Mouse (Mus musculus) forebrain, embryonic 12.5 days (tissue): ENCODE measurements around the gene Nr1d2. TPM values are rescaled to one million over a fixed set of nuclear protein-coding genes. Genes with fewer than 3 reads are reported as not detected.
"Not testable (repeated sequence)": the region's sequence is repeated elsewhere in the genome, so short reads cannot be mapped to it uniquely, and the experiment has no call there.

Experiments
- ATAC-seq: fragments of 200-750 bp; cut with Nextera tagmentation; 2 replicates; pipeline ENCODE4 v1.8.0; 2017; ENCODE audit warnings: moderate TSS enrichment; ENCODE audit not compliant: low FRiP score
- H3K27ac ChIP-seq: fragments of 300-500 bp; sonication (generic); 2 replicates; pipeline ENCODE4 v1.5.1; 2016; ENCODE audit warnings: mild to moderate bottlenecking
- H3K27me3 ChIP-seq: fragments of 300-500 bp; sonication (generic); 2 replicates; pipeline ENCODE4 v1.6.1; 2016; ENCODE audit warnings: mild to moderate bottlenecking
- H3K36me3 ChIP-seq: fragments of 300-500 bp; sonication (generic); replicated peaks from 2 replicates; pipeline ENCODE4 v1.6.1; 2016; ENCODE audit warnings: mild to moderate bottlenecking
- H3K4me1 ChIP-seq: fragments of 300-500 bp; sonication (generic); 2 replicates; pipeline ENCODE4 v1.6.1; 2016
- H3K4me2 ChIP-seq: fragments of 300-500 bp; sonication (generic); 2 replicates; pipeline ENCODE4 v1.6.1; 2016; ENCODE audit warnings: mild to moderate bottlenecking, moderate library complexity
- H3K4me3 ChIP-seq: fragments of 300-500 bp; sonication (generic); replicated peaks from 2 replicates; pipeline ENCODE4 v1.5.1; 2016; ENCODE audit warnings: mild to moderate bottlenecking
- H3K9ac ChIP-seq: fragments of 300-500 bp; sonication (generic); 2 replicates; pipeline ENCODE4 v1.6.1; 2016; ENCODE audit warnings: mild to moderate bottlenecking
- H3K9me3 ChIP-seq: fragments of 300-500 bp; sonication (generic); 2 replicates; pipeline ENCODE4 v1.6.1; 2016
- WGBS: fragments of 180-500 bp; shearing (Covaris S2); methylation state at CpG from one replicate; pipeline ENCODE4 v1.1.7; 2016; 5-methylcytosine and 5-hydroxymethylcytosine counted together
- polyA plus RNA-seq: library from polyadenylated mRNA; unstranded; fragments of >200 nt; fragmentation: Nextera tagmentation; extraction: Ambion mirVana; gene quantifications from 2 replicates; pipeline ENCODE4 v1.2.1, GENCODE M21; 2016

Nr1d2 gene
- polyA plus RNA-seq, 1 experiment from 2014 or later, result 7.0 TPM

DNA sequence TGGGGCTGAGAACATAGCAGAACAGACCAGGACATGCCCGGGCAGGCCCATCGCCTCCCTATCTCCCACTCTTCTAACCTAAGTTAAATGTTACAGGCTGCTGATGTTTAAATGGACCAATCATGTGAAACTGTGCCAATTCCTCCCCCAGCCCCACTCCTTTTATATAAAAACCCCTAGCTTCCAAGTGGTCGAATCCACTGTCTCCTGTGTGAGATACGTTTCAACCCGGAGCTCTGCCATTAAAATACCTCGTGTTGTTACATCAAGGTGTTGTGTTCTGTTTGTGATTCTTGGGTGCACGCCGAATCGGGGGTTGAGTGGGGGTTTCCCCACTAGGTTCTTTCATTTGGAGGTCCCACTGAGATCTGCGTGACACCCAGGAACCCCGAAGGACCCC is 13.5 kb downstream of the Nr1d2 start:
- not testable (repeated sequence) for H3K4me2 ChIP-seq, H3K9ac ChIP-seq, H3K9me3 ChIP-seq, ATAC-seq, H3K4me1 ChIP-seq, H3K4me3 ChIP-seq, H3K36me3 ChIP-seq, H3K27ac ChIP-seq, H3K27me3 ChIP-seq
- 94% methylated on average over 11 of the region's 11 CpGs for WGBS

DNA sequence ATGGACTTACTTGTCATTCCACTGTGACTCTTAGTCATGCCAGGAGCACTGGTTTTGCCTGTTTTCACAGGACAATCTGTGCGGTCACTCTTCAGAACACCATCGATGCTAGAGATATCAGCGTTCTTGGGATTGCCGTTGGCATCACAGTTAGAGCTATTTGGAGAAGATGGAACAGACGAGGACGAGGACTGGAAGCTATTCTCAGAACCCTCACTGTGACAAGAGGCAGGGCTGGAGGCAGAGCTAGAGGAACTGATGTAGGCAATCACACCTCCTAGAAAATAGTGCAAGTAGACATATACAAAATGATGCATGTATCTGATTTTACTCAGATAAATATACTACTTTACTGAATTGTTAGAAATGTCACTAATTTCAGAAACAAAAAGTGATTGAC is 16.9 kb downstream of the Nr1d2 start:
- ATAC-seq, result no peak

DNA sequence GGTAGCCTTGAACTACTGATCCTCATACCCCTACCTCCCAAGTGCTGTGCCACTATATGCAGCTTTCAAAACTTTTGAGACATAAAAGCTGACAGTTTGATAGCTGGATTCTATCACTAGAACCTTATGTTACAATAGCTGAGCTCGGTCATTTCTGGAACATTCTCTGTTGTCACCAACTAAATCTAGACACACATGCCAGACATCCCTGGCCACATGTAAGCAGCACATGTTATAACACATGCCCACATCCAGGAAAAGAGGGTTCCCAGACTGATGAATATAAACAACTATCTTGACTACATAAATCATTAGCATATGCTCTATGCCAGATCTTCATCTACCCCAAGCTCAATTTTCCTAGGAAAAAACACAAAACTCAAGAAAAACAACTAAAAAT is 21.8 kb downstream of the Nr1d2 start:
- no peaks in the 10 kb centered on the region for H3K4me1 ChIP-seq
- no peak overlapping the region for H3K4me3 ChIP-seq
- no peaks in the 10 kb centered on the region for H3K36me3 ChIP-seq
- no peak overlapping the region for H3K4me2 ChIP-seq
- H3K27ac ChIP-seq, result no peak overlapping the region
- H3K27me3 ChIP-seq, result no peaks in the 10 kb centered on the region
- no peak for ATAC-seq
- H3K9ac ChIP-seq, result no peak overlapping the region
- H3K9me3 ChIP-seq, result no peaks in the 10 kb centered on the region
- 100% methylated on average over 1 of the region's 1 CpGs for WGBS

More for the DNA sequence above, 16.9 kb downstream of the Nr1d2 start:
- Histone ChIP-seq H3K4me1 (no peaks in the 10 kb centered on the region), H3K36me3 (no peaks in the 10 kb centered on the region), H3K9me3 (no peaks in the 10 kb centered on the region), H3K27ac (no peak overlapping the region), H3K4me2 (no peak overlapping the region), H3K9ac (no peak overlapping the region), H3K27me3 (no peaks in the 10 kb centered on the region), H3K4me3 (no peak overlapping the region)
- WGBS, result 91% methylated on average over 6 of the region's 6 CpGs

DNA sequence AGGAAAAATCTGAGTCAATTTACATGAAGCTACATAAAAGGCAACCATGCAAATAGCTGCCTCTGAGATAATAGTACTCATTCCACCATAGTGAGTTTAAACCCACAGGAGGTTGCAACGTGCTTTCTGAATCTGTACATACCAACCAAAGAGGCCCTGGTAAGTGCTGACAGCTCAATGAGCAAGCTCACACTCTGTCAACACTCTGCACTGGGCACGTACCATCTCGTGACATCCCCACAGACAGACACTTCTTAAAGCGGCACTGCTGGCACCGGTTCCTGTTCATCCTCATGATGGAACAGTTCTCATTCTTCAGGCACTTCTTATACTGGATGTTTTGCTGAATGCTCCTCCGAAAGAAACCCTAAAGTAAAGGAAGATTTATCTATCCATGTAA is 22.5 kb downstream of the Nr1d2 start:
- Histone ChIP-seq H3K9ac (no peak overlapping the region), H3K4me2 (no peak overlapping the region), H3K27me3 (no peaks in the 10 kb centered on the region), H3K36me3 (no peaks in the 10 kb centered on the region), H3K4me3 (no peak overlapping the region), H3K9me3 (no peaks in the 10 kb centered on the region), H3K27ac (no peak overlapping the region), H3K4me1 (no peaks in the 10 kb centered on the region)
- 93% methylated on average over 6 of the region's 6 CpGs for WGBS
- no peak for ATAC-seq

DNA sequence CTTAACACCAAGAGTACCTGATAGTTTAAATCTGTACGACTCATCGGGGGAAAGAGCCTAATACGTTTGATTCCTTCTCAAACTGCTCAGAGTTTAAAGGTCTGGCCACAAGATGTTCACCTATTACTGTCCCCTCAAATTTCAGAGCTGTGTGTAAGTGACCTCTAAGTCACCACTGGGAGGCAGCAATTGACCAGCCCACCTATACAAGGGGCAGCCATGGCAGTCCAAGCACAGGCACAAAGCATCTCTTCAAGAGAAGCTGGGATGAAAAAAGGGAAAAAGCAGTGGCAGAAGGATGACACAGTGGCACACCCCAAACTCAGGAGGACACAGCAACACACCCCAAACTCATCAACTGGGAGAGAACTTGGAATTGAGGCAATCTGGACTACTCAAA is 28.1 kb downstream of the Nr1d2 start:
- H3K27ac ChIP-seq, result no peak overlapping the region
- ATAC-seq, result no peak
- H3K27me3 ChIP-seq, result no peaks in the 10 kb centered on the region
- H3K4me1 ChIP-seq, result no peaks in the 10 kb centered on the region
- H3K9me3 ChIP-seq, result no peaks in the 10 kb centered on the region
- no peaks in the 10 kb centered on the region for H3K36me3 ChIP-seq
- no peak overlapping the region for H3K4me2 ChIP-seq
- no peak overlapping the region for H3K9ac ChIP-seq
- WGBS, result 83% methylated on average over 3 of the region's 3 CpGs
- no peak overlapping the region for H3K4me3 ChIP-seq

DNA sequence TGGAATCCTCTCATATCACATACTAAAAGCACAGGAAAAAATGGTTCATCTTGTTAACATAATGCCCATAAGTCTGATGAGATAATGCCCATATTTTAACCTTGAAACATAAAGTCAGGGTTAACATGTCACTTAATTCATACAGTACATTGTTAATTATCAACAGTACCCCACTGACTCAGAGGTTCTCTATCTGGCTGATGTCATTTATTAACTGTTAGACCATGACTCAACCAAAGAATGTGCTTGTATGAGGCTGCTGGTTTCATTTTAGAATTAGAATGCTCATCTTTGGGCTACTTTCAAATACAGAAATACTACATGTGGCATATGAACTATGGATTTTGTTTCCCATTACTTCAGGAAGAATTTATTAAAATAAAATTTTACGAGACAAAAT is 34.6 kb downstream of the Nr1d2 start:
- not testable (repeated sequence) for H3K4me3 ChIP-seq, H3K9ac ChIP-seq, H3K9me3 ChIP-seq, H3K4me2 ChIP-seq, ATAC-seq, H3K27me3 ChIP-seq, H3K4me1 ChIP-seq, H3K27ac ChIP-seq, H3K36me3 ChIP-seq
- 87% methylated on average over 1 of the region's 1 CpGs for WGBS

DNA sequence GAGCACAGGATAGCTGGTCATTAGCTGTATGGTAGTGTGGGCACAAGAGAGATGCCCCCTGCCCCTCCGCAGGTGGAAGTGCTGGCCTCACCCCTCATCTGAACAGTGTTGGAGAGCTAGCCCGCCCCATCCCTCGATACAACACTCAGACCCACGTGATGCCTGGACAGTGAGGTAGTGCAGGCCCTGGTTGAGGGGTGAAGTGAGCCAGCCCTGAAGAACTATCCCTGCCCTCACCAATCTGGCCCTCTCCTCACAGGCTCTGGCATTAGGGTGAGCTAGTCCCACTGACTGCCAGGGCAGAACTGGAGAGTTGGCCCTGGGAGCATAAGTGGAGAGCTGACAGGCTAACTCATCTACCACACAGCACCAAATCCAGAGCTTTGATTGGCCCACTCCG is 37.5 kb downstream of the Nr1d2 start:
- H3K4me2 ChIP-seq, result no peak overlapping the region
- 85% methylated on average over 5 of the region's 5 CpGs for WGBS
- no peaks in the 10 kb centered on the region for H3K36me3 ChIP-seq
- H3K4me1 ChIP-seq, result no peaks in the 10 kb centered on the region
- no peaks in the 10 kb centered on the region for H3K9me3 ChIP-seq
- H3K9ac ChIP-seq, result no peak overlapping the region
- H3K27me3 ChIP-seq, result no peaks in the 10 kb centered on the region
- H3K27ac ChIP-seq, result no peak overlapping the region
- no peak for ATAC-seq
- H3K4me3 ChIP-seq, result no peak overlapping the region

DNA sequence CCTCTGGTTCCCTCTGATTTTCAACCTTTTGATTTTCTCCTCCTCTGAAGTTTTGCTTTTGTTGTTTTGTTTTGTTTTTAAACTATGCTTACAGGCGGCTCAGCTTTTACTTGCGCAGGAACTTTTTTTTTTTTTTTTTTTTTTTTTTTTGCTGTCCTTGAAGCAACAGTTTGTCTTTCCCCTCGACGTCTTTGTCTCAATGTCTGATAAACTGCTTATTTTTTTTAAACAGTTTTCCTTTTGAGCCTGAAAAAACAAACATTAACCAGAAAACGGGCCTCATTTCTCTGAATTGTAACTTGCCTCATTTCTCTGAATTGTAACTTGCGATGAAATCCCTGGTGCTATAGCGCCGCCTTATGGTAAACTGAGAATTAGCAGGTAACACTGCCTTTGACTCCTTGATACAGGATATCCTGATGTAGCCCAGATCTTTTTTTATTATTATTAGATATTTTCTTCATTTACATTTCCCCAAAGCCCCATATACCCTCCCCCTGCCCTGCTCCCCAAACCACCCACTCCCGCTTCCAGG is 52.0 kb downstream of the Nr1d2 start:
- Histone ChIP-seq H3K4me3 (no peak overlapping the region), H3K36me3 (no peaks in the 10 kb centered on the region), H3K27me3 (no peaks in the 10 kb centered on the region), H3K27ac (no peak overlapping the region), H3K4me2 (no peak overlapping the region), H3K4me1 (no peaks in the 10 kb centered on the region), H3K9me3 (no peaks in the 10 kb centered on the region), H3K9ac (no peak overlapping the region)
- WGBS, result 51% methylated on average over 9 of the region's 9 CpGs
- ATAC-seq, result no peak

DNA sequence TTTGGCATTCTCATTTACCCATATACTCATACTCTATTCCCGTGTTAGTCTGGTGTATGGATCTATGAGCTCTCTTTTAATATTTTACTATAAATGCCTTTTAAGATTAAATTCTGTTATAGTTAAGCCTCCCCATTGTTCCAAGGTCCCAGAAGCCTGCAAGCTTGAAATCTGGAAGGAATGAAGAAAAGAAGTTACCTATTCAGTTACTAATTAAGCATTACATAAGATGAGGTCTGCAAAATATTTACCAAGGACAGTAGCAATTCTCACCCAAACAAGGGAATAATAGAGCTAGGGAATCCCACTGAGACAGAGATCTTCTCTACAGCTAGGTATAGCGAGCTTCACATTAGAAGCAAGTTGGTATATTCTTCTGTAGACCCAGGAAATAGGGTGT is 61.4 kb downstream of the Nr1d2 start:
- H3K36me3 ChIP-seq, H3K9me3 ChIP-seq, ATAC-seq, H3K27me3 ChIP-seq, H3K27ac ChIP-seq, H3K9ac ChIP-seq, H3K4me3 ChIP-seq, H3K4me2 ChIP-seq, H3K4me1 ChIP-seq: not testable (repeated sequence)
- WGBS, result 65% methylated on average over 2 of the region's 2 CpGs

DNA sequence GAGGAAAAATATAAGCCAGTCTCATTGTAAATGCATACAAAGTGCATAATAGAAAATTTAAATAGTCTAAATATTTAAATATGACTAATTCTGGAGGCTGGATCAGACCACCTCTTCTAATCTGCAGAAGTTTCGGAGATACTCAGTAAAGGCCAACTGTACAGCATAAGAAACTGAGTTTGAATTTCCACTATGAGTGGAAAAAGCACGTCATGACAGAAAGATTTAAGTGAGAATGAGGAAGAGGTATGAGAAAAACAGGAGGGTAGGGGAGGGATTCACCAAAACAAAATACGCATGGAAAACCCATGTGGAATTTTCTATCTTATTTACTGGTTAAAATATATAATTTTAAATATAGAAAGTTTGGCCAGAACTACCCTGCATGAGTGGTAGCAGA is 71.3 kb downstream of the Nr1d2 start:
- H3K9ac ChIP-seq, result no peak overlapping the region
- no peak overlapping the region for H3K4me3 ChIP-seq
- no peak overlapping the region for H3K4me2 ChIP-seq
- H3K9me3 ChIP-seq, result no peaks in the 10 kb centered on the region
- no peaks in the 10 kb centered on the region for H3K36me3 ChIP-seq
- no peak overlapping the region for H3K27ac ChIP-seq
- H3K4me1 ChIP-seq, result no peaks in the 10 kb centered on the region
- 81% methylated on average over 3 of the region's 3 CpGs for WGBS
- ATAC-seq, result no peak
- no peaks in the 10 kb centered on the region for H3K27me3 ChIP-seq

DNA sequence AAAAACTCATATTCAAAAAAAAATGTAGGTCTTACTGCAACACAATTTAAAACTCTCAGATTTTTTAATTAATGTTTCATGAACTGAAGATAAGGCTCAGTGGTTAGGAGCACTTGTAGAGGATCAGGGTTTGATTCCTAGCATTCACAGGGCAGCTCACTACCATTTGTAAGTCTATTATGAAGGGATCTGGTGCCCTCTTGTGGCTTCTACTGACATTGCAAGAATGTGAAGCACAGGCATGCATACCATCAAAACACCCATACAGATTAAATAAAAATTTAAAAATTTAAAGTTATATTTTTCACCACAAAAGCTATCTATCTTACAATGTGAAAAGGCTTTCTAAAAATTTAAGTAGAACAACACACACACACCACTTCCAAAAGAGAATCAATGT is 71.9 kb downstream of the Nr1d2 start:
- no peaks in the 10 kb centered on the region for H3K4me1 ChIP-seq
- no peaks in the 10 kb centered on the region for H3K36me3 ChIP-seq
- H3K27ac ChIP-seq, result no peak overlapping the region
- no peak overlapping the region for H3K4me2 ChIP-seq
- H3K27me3 ChIP-seq, result no peaks in the 10 kb centered on the region
- no peak overlapping the region for H3K4me3 ChIP-seq
- no peak for ATAC-seq
- H3K9ac ChIP-seq, result no peak overlapping the region
- no peaks in the 10 kb centered on the region for H3K9me3 ChIP-seq
